Mouse (Mus musculus) kidney, adult 2 months (tissue): ENCODE measurements at regions not wholly inside any gene's neighbourhood (a gene's known extent, or its start where the extent isn't known, plus 50 kb on each side); places are given as distances from the start of the nearest gene placed in this dataset.

Experiments used
- CTCF ChIP-seq: fragments of 200-500 bp; conservative IDR thresholded peaks from 2 replicates; pipeline ENCODE4 v1.5.1; 2011; ENCODE audit warnings: low read depth, mild to moderate bottlenecking, control low read depth, low read length, moderate library complexity, mixed read lengths; ENCODE audit not compliant: insufficient read depth, insufficient read length
- POLR2A ChIP-seq: fragments of 200-500 bp; IDR thresholded peaks from one replicate; pipeline ENCODE4 v1.6.1; 2011; ENCODE audit warnings: low read depth, low read length, control low read depth

DNA sequence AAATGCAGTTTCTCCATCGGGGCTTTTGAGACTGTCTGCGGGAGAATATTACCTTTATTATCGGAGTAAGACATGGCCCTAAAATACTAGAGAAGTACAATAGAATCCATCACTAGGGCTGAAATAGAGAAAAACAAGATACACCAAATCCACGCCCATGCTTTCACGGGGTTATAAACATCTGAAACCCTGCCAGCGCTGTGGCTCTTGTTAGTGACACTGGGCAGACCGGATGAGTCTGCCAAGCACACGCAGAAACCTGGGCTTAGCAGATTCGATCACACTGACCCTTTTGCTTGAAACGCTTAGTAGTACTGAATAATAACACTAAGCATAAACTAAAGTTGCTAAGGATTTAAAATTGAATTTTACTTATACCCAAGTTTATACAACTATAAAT, 477.6 kb downstream of the Psat1 start:
- no peak for TF ChIP-seq CTCF
- TF ChIP-seq POLR2A = no peak
